Comparison of ENCODE assay signal across 7 mouse cellular contexts in genomic region chr11:120347791-120348683, GRCm38 (mm10). TPM values are rescaled to one million over a fixed set of nuclear protein-coding genes. Genes with fewer than 3 reads are reported as not detected.
DNase-seq lines count a peak whose midpoint lies in the region; ATAC-seq lines count a peak whose summit lies in the region.

Gene Actg1, minus strand, starts transcription at chr11:120348542.

- intact Hi-C loops in left cerebral cortex, postnatal 14 days (cut with DNase I) = loop anchor here (2.0 kb wide), 1 partner anchor 113 kb away; no protein-coding TSS in a partner anchor

- ATAC-seq in common myeloid progenitor, adult 5-6 weeks (replicated peaks; ENCODE audit: low read depth, poor library complexity, severe bottlenecking) = peak; percentile 42
- peak; percentile 19; the same call in 1 of the 2 replicates for ATAC-seq in megakaryocyte-erythroid progenitor cell, adult 5-6 weeks (replicated peaks; ENCODE audit: low FRiP score, low TSS enrichment, poor library complexity, severe bottlenecking)

- DNase-seq in adrenal gland, adult (ENCODE audit: inconsistent age in 2 of 2, low spot score in 1 of 2) = peak; percentile 90 to 97
- peak in 1 of 2 experiments; percentile 84 for DNase-seq in gastrocnemius, adult 8-10 months (ENCODE audit: low spot score in 2 of 2)
- DNase-seq in induced T-regulatory cell, adult 2 months (ENCODE audit: low read depth) = peak; percentile 94
- peak; percentile 87 to 89 for DNase-seq in left cerebral cortex, postnatal 14 days (ENCODE audit: low spot score in 2 of 2)
- peak; percentile 86 for DNase-seq in right cerebral cortex, postnatal 4 days

RNA-seq across cellular contexts. Expression of gene Actg1, which starts in this region (rescaled TPM):
- 857 and 890 TPM in 2 replicates for total RNA-seq in common myeloid progenitor, adult 5-6 weeks (2017)
- 100 to 1,000 TPM; 131 to 185 (median 162) TPM for total RNA-seq in gastrocnemius, adult 8-10 months (2022)
- 1,000 to 10,000 TPM; 1,748 to 1,778 TPM for total RNA-seq in left cerebral cortex, postnatal 14 days (2021)
- total RNA-seq in megakaryocyte-erythroid progenitor cell, adult 5-6 weeks (2014; fragmentation: Nextera tagmentation) = 774 and 823 TPM in 2 replicates
- 492 and 662 TPM in 2 replicates for total RNA-seq in megakaryocyte-erythroid progenitor cell, adult 5-6 weeks (2017)
